Mouse (Mus musculus): ENCODE data around the gene Zfp943.

GRCm38 (mm10) chr17:22053211-22053610, 90.9 kb downstream of the Zfp943 start:
- TF ChIP-seq POLR2A (IDR thresholded peaks at IDR 0.05; ENCODE audit: extremely low read depth, insufficient read depth, low read length) (no peak), CTCF (IDR thresholded peaks at IDR 0.05; ENCODE audit: low read depth, low read length) (no peak)
